Mouse (Mus musculus): ENCODE data around the gene Ankrd9. TPM values are rescaled to one million over a fixed set of nuclear protein-coding genes. Genes with fewer than 3 reads are reported as not detected.

Ankrd9 gene
- polyA plus RNA-seq, 1 experiment, result 11.5 TPM

- Histone ChIP-seq H3ac (ENCODE audit: control insufficient read depth, insufficient read length) (no peak overlapping the region), H3K79me2 (ENCODE audit: control insufficient read depth, insufficient read depth) (no peaks in the 10 kb centered on the region), H3K4me3 (no peak overlapping the region), H3K27me3 (ENCODE audit: control insufficient read depth, insufficient read depth, insufficient read length) (no peaks in the 10 kb centered on the region), H3K36me3 (ENCODE audit: control insufficient read depth, insufficient read depth) (no peaks in the 10 kb centered on the region), H3K4me2 (ENCODE audit: low read depth) (no peak overlapping the region)
- TF ChIP-seq SRF (IDR thresholded peaks at IDR 0.05; ENCODE audit: control insufficient read depth, insufficient read length, low read depth) (no peak), TCF3 (IDR thresholded peaks at IDR 0.05; ENCODE audit: insufficient read length, low read depth) (no peak), MYOD1 (IDR thresholded peaks at IDR 0.05; ENCODE audit: control insufficient read depth in 1 of 3, insufficient read length in 2 of 3, low read depth in 2 of 3) (no peak)
Measured at GRCm38 (mm10) chr12:110939385-110939784, 39.5 kb downstream of the Ankrd9 start.

DNA sequence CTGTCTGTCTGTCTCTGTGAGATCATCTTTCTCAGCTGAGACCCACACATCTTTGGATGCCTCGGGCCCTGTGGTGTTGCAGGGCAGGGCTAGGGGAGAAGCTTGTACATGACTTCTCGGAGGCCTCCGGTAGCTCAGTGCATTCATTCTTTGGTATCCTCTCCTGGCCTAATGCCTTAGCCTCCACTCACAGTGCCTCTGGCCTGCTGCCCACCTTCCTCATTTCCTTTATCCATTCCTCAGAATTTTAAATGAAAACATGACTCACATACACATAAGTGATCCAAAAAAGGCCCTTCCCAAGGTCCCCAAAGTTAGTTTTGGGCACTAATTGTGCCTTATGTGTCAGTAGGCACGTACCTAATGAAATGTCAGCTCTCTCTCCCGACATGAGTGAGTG is 41.3 kb downstream of the Ankrd9 start:
- H3K79me2 ChIP-seq (ENCODE audit: control insufficient read depth, insufficient read depth), result no peaks in the 10 kb centered on the region
- H3ac ChIP-seq (ENCODE audit: control insufficient read depth, insufficient read length), result no peak overlapping the region
- H3K27me3 ChIP-seq (ENCODE audit: control insufficient read depth, insufficient read depth, insufficient read length), result no peaks in the 10 kb centered on the region
- TF ChIP-seq MYOD1 (IDR thresholded peaks at IDR 0.05; ENCODE audit: control insufficient read depth in 1 of 3, insufficient read length in 2 of 3, low read depth in 2 of 3), result no peak
- TF ChIP-seq REST (IDR thresholded peaks at IDR 0.05; ENCODE audit: insufficient read depth, insufficient read length), result no peak
- no peak for TF ChIP-seq MAX (IDR thresholded peaks at IDR 0.05; ENCODE audit: low read depth)
- no peak for TF ChIP-seq SRF (IDR thresholded peaks at IDR 0.05; ENCODE audit: control insufficient read depth, insufficient read length, low read depth)
- H3K4me2 ChIP-seq (ENCODE audit: low read depth), result no peak overlapping the region
- H3K4me3 ChIP-seq, result no peak overlapping the region
- H3K36me3 ChIP-seq (ENCODE audit: control insufficient read depth, insufficient read depth), result peaks cover 9% of the 10 kb centered on the region

GRCm38 (mm10) chr12:110935983-110936620 is 42.7 kb downstream of the Ankrd9 start:
- Histone ChIP-seq H3K27me3 (ENCODE audit: control insufficient read depth, insufficient read depth, insufficient read length) (no peaks in the 10 kb centered on the region), H3K4me3 (no peak overlapping the region), H3K79me2 (ENCODE audit: control insufficient read depth, insufficient read depth) (no peaks in the 10 kb centered on the region), H3K36me3 (ENCODE audit: control insufficient read depth, insufficient read depth) (peaks cover 9% of the 10 kb centered on the region), H3ac (ENCODE audit: control insufficient read depth, insufficient read length) (no peak overlapping the region), H3K4me2 (ENCODE audit: low read depth) (no peak overlapping the region)
- no peak for TF ChIP-seq E2F4 (IDR thresholded peaks at IDR 0.05; ENCODE audit: insufficient read depth)
- TF ChIP-seq POLR2A (IDR thresholded peaks at IDR 0.05; ENCODE audit: insufficient read length, low read depth), result no peak
- no peak for TF ChIP-seq TCF12 (IDR thresholded peaks at IDR 0.05; ENCODE audit: insufficient read depth, poor library complexity, severe bottlenecking)

DNA sequence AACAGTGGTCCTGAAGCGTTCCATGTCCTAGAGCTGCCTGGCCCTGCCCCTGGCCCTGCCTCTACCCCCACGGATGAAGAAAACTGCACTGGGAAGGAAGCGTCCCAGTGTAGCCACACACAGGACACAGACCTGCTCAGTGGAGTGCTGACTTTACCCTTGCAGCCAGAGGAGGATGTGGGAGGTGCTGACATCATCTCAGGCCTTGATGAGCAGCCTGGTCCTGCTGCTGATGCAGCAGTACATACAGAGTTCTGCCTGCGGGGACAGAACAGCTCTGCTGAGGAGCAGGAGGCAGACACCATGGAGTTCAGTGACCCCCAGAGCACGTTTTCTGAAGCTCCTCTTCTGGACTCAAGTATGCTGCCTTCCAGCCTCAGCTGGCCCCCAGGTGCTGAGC is 46.0 kb downstream of the Ankrd9 start:
- Histone ChIP-seq H3K4me3 (no peak overlapping the region), H3K79me2 (ENCODE audit: control insufficient read depth, insufficient read depth) (no peaks in the 10 kb centered on the region), H3ac (ENCODE audit: control insufficient read depth, insufficient read length) (no peak overlapping the region), H3K27me3 (ENCODE audit: control insufficient read depth, insufficient read depth, insufficient read length) (no peaks in the 10 kb centered on the region), H3K36me3 (ENCODE audit: control insufficient read depth, insufficient read depth) (peaks cover 9% of the 10 kb centered on the region), H3K4me2 (ENCODE audit: low read depth) (no peak overlapping the region)
- TF ChIP-seq REST (IDR thresholded peaks at IDR 0.05; ENCODE audit: insufficient read depth, insufficient read length) (no peak), TCF12 (IDR thresholded peaks at IDR 0.05; ENCODE audit: insufficient read depth, poor library complexity, severe bottlenecking) (no peak), CEBPB (IDR thresholded peaks at IDR 0.05; ENCODE audit: insufficient read depth, poor library complexity, severe bottlenecking) (no peak), POLR2AphosphoS2 (IDR thresholded peaks at IDR 0.05; ENCODE audit: insufficient read length, low read depth) (no peak), SRF (IDR thresholded peaks at IDR 0.05; ENCODE audit: control insufficient read depth, insufficient read length, low read depth) (no peak), MYOG (IDR thresholded peaks at IDR 0.05; ENCODE audit: control insufficient read depth in 1 of 3, insufficient read depth in 1 of 3, insufficient read length in 2 of 3, low read depth in 2 of 3) (no peak), POLR2A (IDR thresholded peaks at IDR 0.05; ENCODE audit: insufficient read length, low read depth) (no peak), USF1 (IDR thresholded peaks at IDR 0.05; ENCODE audit: low read depth) (no peak), MYOD1 (IDR thresholded peaks at IDR 0.05; ENCODE audit: control insufficient read depth in 1 of 3, insufficient read length in 2 of 3, low read depth in 2 of 3) (no peak), MAX (IDR thresholded peaks at IDR 0.05; ENCODE audit: low read depth) (no peak), TCF3 (IDR thresholded peaks at IDR 0.05; ENCODE audit: insufficient read length, low read depth) (no peak), E2F4 (IDR thresholded peaks at IDR 0.05; ENCODE audit: insufficient read depth) (no peak)

Other genes starting within 250 kb of the Ankrd9 start
- gene Wdr20, start 241.1 kb downstream of the Ankrd9 start, polyA plus RNA-seq (2012; fragmentation: generic; extraction: Trizol), result 13.9 TPM
- gene Mok, start 138.1 kb downstream of the Ankrd9 start, polyA plus RNA-seq (2012; fragmentation: generic; extraction: Trizol), result 3.3 TPM
- gene Zfp839, start 128.8 kb downstream of the Ankrd9 start, polyA plus RNA-seq (2012; fragmentation: generic; extraction: Trizol), result 3.1 TPM
- 54.4 TPM for gene Cinp, start 89.9 kb downstream of the Ankrd9 start, polyA plus RNA-seq (2012; fragmentation: generic; extraction: Trizol)
- gene Tecpr2, start 89.8 kb downstream of the Ankrd9 start, polyA plus RNA-seq (2012; fragmentation: generic; extraction: Trizol), result 4.2 TPM
- 9.4 TPM for gene Rcor1, start 60.3 kb upstream of the Ankrd9 start, polyA plus RNA-seq (2012; fragmentation: generic; extraction: Trizol)
- 8.7 TPM for gene Traf3, start 187.3 kb upstream of the Ankrd9 start, polyA plus RNA-seq (2012; fragmentation: generic; extraction: Trizol)
- gene 4930595D18Rik, start 205.5 kb upstream of the Ankrd9 start, polyA plus RNA-seq (2012; fragmentation: generic; extraction: Trizol), result not detected